ENCODE assay signal across 16 mouse cellular contexts in the genomic region with DNA sequence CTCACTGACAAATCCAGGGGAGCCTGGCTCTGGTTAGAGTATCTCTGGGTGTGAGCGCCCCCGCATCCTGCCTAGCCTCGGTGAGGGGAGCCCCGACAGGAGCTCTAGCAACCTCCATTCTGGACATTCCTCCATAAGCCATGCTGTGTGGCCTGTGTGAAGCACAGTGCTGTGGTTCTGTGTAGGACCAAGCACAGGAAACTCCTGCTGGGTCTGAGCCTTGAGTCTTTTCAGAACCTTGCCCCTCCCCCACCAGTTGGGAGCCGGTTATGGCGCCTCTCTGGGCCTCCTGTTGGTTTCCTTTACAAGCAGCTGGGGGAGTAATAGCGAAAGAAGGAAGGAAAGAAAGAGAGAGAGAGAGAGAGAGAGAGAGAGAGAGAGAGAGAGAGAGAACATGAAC.
DNase-seq lines count a peak whose midpoint lies in the region; ATAC-seq lines count a peak whose summit lies in the region.
"Had no signal": no experiment of that assay in that cellular context is flagged by ENCODE, and none has a peak within 500 bp of the region (broad histone marks: within the 10 kb centered on the region; RNA-seq: fewer than 3 reads in every experiment).

No protein-coding gene starts in this region.

- peaks cover 18% of the 10 kb centered on the region; the same call in 1 of the 2 replicates for H3K27me3 ChIP-seq in midbrain, embryonic 10.5 days (ENCODE audit: low read depth, poor library complexity, severe bottlenecking)
- H3K27me3 ChIP-seq in midbrain, embryonic 13.5 days, result no peaks in the 10 kb centered on the region
- no peaks in the 10 kb centered on the region for H3K27me3 ChIP-seq in limb, embryonic 13.5 days
- H3K27me3 ChIP-seq: embryonic facial prominence, embryonic 15.5 days; hindbrain, embryonic 15.5 days; liver, embryonic 13.5 days; lung, embryonic 15.5 days had no signal

- DNase-seq in midbrain, embryonic 10.5 days (ENCODE audit: low spot score), result no peak
- DNase-seq in T-cell, adult 2 months (ENCODE audit: low spot score), result peak; percentile 21
- DNase-seq in layer of hippocampus, postnatal 14 days (ENCODE audit: low spot score in 2 of 2), result no peak
- DNase-seq in heart, postnatal 14 days, result no peak
- no peak for DNase-seq in kidney, postnatal 25 days
- DNase-seq: B cell, adult 2 months; gastrocnemius, postnatal 10 days; kidney, adult 18-20 months; liver, embryonic 13.5 days; midbrain, embryonic 14.5 days; spleen, adult 18-20 months had no signal

- WGBS in midbrain, embryonic 10.5 days, result 44% methylated on average over 7 of the region's 7 CpGs
- 51% methylated on average over 7 of the region's 7 CpGs for WGBS in midbrain, embryonic 13.5 days
- WGBS in limb, embryonic 13.5 days, result 40% methylated on average over 7 of the region's 7 CpGs

- intact Hi-C loops in heart, postnatal 14 days (cut with DNase I), result no loop called here

- H3K4me3 ChIP-seq in midbrain, embryonic 10.5 days, result no peak overlapping the region
- H3K4me3 ChIP-seq in midbrain, embryonic 13.5 days (replicated peaks), result no peak overlapping the region
- no peak overlapping the region for H3K4me3 ChIP-seq in limb, embryonic 13.5 days
- H3K4me3 ChIP-seq: embryonic facial prominence, embryonic 15.5 days; hindbrain, embryonic 15.5 days; liver, embryonic 13.5 days; lung, embryonic 15.5 days had no signal

- H3K9ac ChIP-seq in midbrain, embryonic 13.5 days (replicated peaks), result no peak overlapping the region
- H3K9ac ChIP-seq in limb, embryonic 13.5 days, result no peak overlapping the region
- H3K9ac ChIP-seq: embryonic facial prominence, embryonic 15.5 days; hindbrain, embryonic 15.5 days; liver, embryonic 13.5 days; lung, embryonic 15.5 days had no signal

- peaks cover 53% of the 10 kb centered on the region for H3K4me1 ChIP-seq in midbrain, embryonic 10.5 days
- H3K4me1 ChIP-seq in midbrain, embryonic 13.5 days (replicated peaks), result peaks cover 16% of the 10 kb centered on the region
- peaks cover 17% of the 10 kb centered on the region for H3K4me1 ChIP-seq in limb, embryonic 13.5 days

- no peak overlapping the region for H3K4me2 ChIP-seq in midbrain, embryonic 13.5 days (replicated peaks)
- H3K4me2 ChIP-seq in limb, embryonic 13.5 days (replicated peaks), result no peak overlapping the region; the same call in 1 of the 2 replicates
- H3K4me2 ChIP-seq: embryonic facial prominence, embryonic 15.5 days; hindbrain, embryonic 15.5 days; liver, embryonic 13.5 days; lung, embryonic 15.5 days had no signal

- H3K9me3 ChIP-seq in midbrain, embryonic 10.5 days (replicated peaks), result 0 out of 2 replicates have a peak, but pooled peaks cover 4% of the 10 kb centered on the region
- H3K9me3 ChIP-seq in midbrain, embryonic 13.5 days, result no peaks in the 10 kb centered on the region
- H3K9me3 ChIP-seq in limb, embryonic 13.5 days, result no peaks in the 10 kb centered on the region
- H3K9me3 ChIP-seq: embryonic facial prominence, embryonic 15.5 days; hindbrain, embryonic 15.5 days; liver, embryonic 13.5 days; lung, embryonic 15.5 days had no signal

- no peaks in the 10 kb centered on the region for H3K36me3 ChIP-seq in midbrain, embryonic 10.5 days
- H3K36me3 ChIP-seq in midbrain, embryonic 13.5 days, result no peaks in the 10 kb centered on the region
- H3K36me3 ChIP-seq in limb, embryonic 13.5 days, result no peaks in the 10 kb centered on the region
- H3K36me3 ChIP-seq: embryonic facial prominence, embryonic 15.5 days; hindbrain, embryonic 15.5 days; liver, embryonic 13.5 days; lung, embryonic 15.5 days had no signal

- H3K27ac ChIP-seq in midbrain, embryonic 10.5 days (replicated peaks), result peak overlapping the region; percentile 75
- H3K27ac ChIP-seq in midbrain, embryonic 13.5 days, result no peak overlapping the region
- H3K27ac ChIP-seq in limb, embryonic 13.5 days, result 0 out of 2 replicates have a peak overlapping the region, but pooled peaks have one; percentile 22
- H3K27ac ChIP-seq: embryonic facial prominence, embryonic 15.5 days; hindbrain, embryonic 15.5 days; liver, embryonic 13.5 days; lung, embryonic 15.5 days had no signal

- ATAC-seq in midbrain, embryonic 13.5 days, result no peak
- ATAC-seq in limb, embryonic 13.5 days (ENCODE audit: low FRiP score, low read depth), result peak; percentile 30; the same call in 1 of the 2 replicates
